Mouse (Mus musculus) pancreas, adult 10 weeks (tissue): ENCODE results near the gene Bmp4. TPM values are rescaled to one million over a fixed set of nuclear protein-coding genes. Genes with fewer than 3 reads are reported as not detected.

Experiments used
- polyA plus RNA-seq: library from polyadenylated mRNA; stranded (reverse); fragments of 350-450 nt; fragmentation: Illumina TruSeq; extraction: RNeasy Lipid Tissue Mini Kit (QIAGEN cat#74804); gene quantifications from one replicate; pipeline ENCODE4 v1.2.3, GENCODE M21; 2015; ENCODE audit warnings: low read depth, low replicate concordance; ENCODE audit not compliant: insufficient read depth

Bmp4 gene
- polyA plus RNA-seq, result 6.3 TPM

GRCm38 (mm10) chr14:46390249-46390775 is at the start of gene Bmp4:
TSS of gene Bmp4 (minus strand) at chr14:46390669.

GRCm38 (mm10) chr14:46379285-46379684 is 11.2 kb downstream of the Bmp4 start, which contains the start of gene Gm15217:
TSS of gene Gm15217 (plus strand) at chr14:46379414.

Other genes starting within 250 kb of the Bmp4 start
- not detected for gene Gm15217, start 11.3 kb downstream of the Bmp4 start, polyA plus RNA-seq